Comparison of ENCODE assay signal across 13 mouse cellular contexts in genomic region chr2:144525856-144526255, GRCm38 (mm10). TPM values are rescaled to one million over a fixed set of nuclear protein-coding genes. Genes with fewer than 3 reads are reported as not detected.
DNase-seq lines count a peak whose midpoint lies in the region; ATAC-seq and TF ChIP-seq lines count a peak whose summit lies in the region.
"Had no signal": no experiment of that assay in that cellular context is flagged by ENCODE, and none has a peak within 500 bp of the region (broad histone marks: within the 10 kb centered on the region; RNA-seq: fewer than 3 reads in every experiment).

No protein-coding gene starts in this region.

- WGBS in forebrain, embryonic 15.5 days = 46% methylated on average over 10 of the region's 10 CpGs
- 43% methylated on average over 10 of the region's 10 CpGs for WGBS in forebrain, embryonic 16.5 days
- 42% methylated on average over 10 of the region's 10 CpGs for WGBS in midbrain, postnatal 0 days
- WGBS in liver, postnatal 0 days (ENCODE audit: insufficient replicate concordance) = 50% methylated on average over 10 of the region's 10 CpGs

- no peak overlapping the region for H3K9ac ChIP-seq in forebrain, embryonic 15.5 days (replicated peaks)
- H3K9ac ChIP-seq in forebrain, embryonic 16.5 days (replicated peaks; ENCODE audit: low read depth, low read length) = no peak overlapping the region
- peak overlapping the region; percentile 90 for H3K9ac ChIP-seq in midbrain, postnatal 0 days (replicated peaks; ENCODE audit: low read length, poor library complexity, severe bottlenecking)
- H3K9ac ChIP-seq in liver, postnatal 0 days (replicated peaks) = no peak overlapping the region
- H3K9ac ChIP-seq: forebrain, embryonic 13.5 days; heart, embryonic 13.5 days; lung, embryonic 14.5 days had no signal

- no peak for DNase-seq in testis, postnatal 10 days (ENCODE audit: low spot score)
- peak; percentile 60 for DNase-seq in midbrain, postnatal 0 days (ENCODE audit: low spot score)
- DNase-seq in gastrocnemius, postnatal 4 days (ENCODE audit: low spot score in 2 of 2) = no peak
- DNase-seq in liver, postnatal 0 days = no peak
- DNase-seq: adrenal gland, postnatal 36 days; lung, embryonic 14.5 days had no signal

- TF ChIP-seq POLR2A in testis, adult 2 months (IDR thresholded peaks at IDR 0.05; ENCODE audit: control insufficient read depth, low read depth, low read length) = no peak

- no peak overlapping the region for H3K27ac ChIP-seq in forebrain, embryonic 15.5 days (replicated peaks)
- H3K27ac ChIP-seq in forebrain, embryonic 16.5 days (ENCODE audit: low read length) = no peak overlapping the region
- H3K27ac ChIP-seq in testis, adult 2 months (ENCODE audit: control insufficient read depth, insufficient read depth, low read depth, low read length) = no peak overlapping the region
- peak overlapping the region; percentile 95; the same call in 1 of the 2 replicates for H3K27ac ChIP-seq in midbrain, postnatal 0 days (ENCODE audit: low read depth, low read length)
- H3K27ac ChIP-seq in liver, postnatal 0 days (ENCODE audit: low read depth) = no peak overlapping the region
- H3K27ac ChIP-seq: forebrain, embryonic 13.5 days; heart, embryonic 13.5 days had no signal

- H3K4me1 ChIP-seq in forebrain, embryonic 15.5 days = peaks cover 16% of the 10 kb centered on the region
- peaks cover 18% of the 10 kb centered on the region for H3K4me1 ChIP-seq in forebrain, embryonic 16.5 days (replicated peaks; ENCODE audit: control insufficient read depth, insufficient read depth, low read length)
- peaks cover 4% of the 10 kb centered on the region for H3K4me1 ChIP-seq in testis, adult 2 months (ENCODE audit: control insufficient read depth, insufficient read depth, low read length)
- H3K4me1 ChIP-seq in midbrain, postnatal 0 days (ENCODE audit: insufficient read depth, low read length) = peaks cover 10% of the 10 kb centered on the region
- H3K4me1 ChIP-seq in liver, postnatal 0 days (ENCODE audit: insufficient read depth) = peaks cover 19% of the 10 kb centered on the region

- 0 out of 2 replicates have a peak overlapping the region, but pooled peaks have one; percentile 0 for H3K4me3 ChIP-seq in forebrain, embryonic 15.5 days
- H3K4me3 ChIP-seq in forebrain, embryonic 16.5 days (replicated peaks; ENCODE audit: low read length) = no peak overlapping the region
- peak overlapping the region; percentile 79 for H3K4me3 ChIP-seq in testis, adult 2 months (ENCODE audit: control insufficient read depth, low read depth, low read length)
- peak overlapping the region; percentile 98 for H3K4me3 ChIP-seq in midbrain, postnatal 0 days (ENCODE audit: low read depth, low read length)
- no peak overlapping the region for H3K4me3 ChIP-seq in liver, postnatal 0 days (ENCODE audit: low read depth, low read length)
- H3K4me3 ChIP-seq: heart, embryonic 13.5 days had no signal

- no peak for ATAC-seq in forebrain, embryonic 15.5 days (replicated peaks)
- no peak for ATAC-seq in forebrain, embryonic 16.5 days
- no peak; the same call in 1 of the 2 replicates for ATAC-seq in midbrain, postnatal 0 days (ENCODE audit: low FRiP score)
- ATAC-seq in liver, postnatal 0 days = no peak
- ATAC-seq in erythroblast, adult 5-6 weeks (replicated peaks; ENCODE audit: low FRiP score, poor library complexity, severe bottlenecking) = no peak
- ATAC-seq: forebrain, embryonic 13.5 days; Patski had no signal

- H3K9me3 ChIP-seq in forebrain, embryonic 15.5 days = no peaks in the 10 kb centered on the region
- no peaks in the 10 kb centered on the region for H3K9me3 ChIP-seq in forebrain, embryonic 16.5 days (ENCODE audit: control insufficient read depth, low read length)
- no peaks in the 10 kb centered on the region for H3K9me3 ChIP-seq in midbrain, postnatal 0 days (ENCODE audit: low read length)
- no peaks in the 10 kb centered on the region for H3K9me3 ChIP-seq in liver, postnatal 0 days (ENCODE audit: low read length)
- H3K9me3 ChIP-seq: forebrain, embryonic 13.5 days; heart, embryonic 13.5 days had no signal

- H3K4me2 ChIP-seq in forebrain, embryonic 15.5 days (replicated peaks) = no peak overlapping the region
- H3K4me2 ChIP-seq in forebrain, embryonic 16.5 days (ENCODE audit: low read length) = no peak overlapping the region
- peak overlapping the region; percentile 82 for H3K4me2 ChIP-seq in midbrain, postnatal 0 days (ENCODE audit: low read depth, low read length, poor library complexity, severe bottlenecking)
- no peak overlapping the region for H3K4me2 ChIP-seq in liver, postnatal 0 days (ENCODE audit: low read depth, low read length)

- no peaks in the 10 kb centered on the region for H3K36me3 ChIP-seq in forebrain, embryonic 15.5 days
- no peaks in the 10 kb centered on the region for H3K36me3 ChIP-seq in forebrain, embryonic 16.5 days (ENCODE audit: control insufficient read depth, insufficient read depth)
- no peaks in the 10 kb centered on the region for H3K36me3 ChIP-seq in testis, adult 2 months (ENCODE audit: control insufficient read depth, insufficient read depth, low read length)
- H3K36me3 ChIP-seq in midbrain, postnatal 0 days (ENCODE audit: insufficient read depth, low read length) = peaks cover 6% of the 10 kb centered on the region; the same call in 1 of the 2 replicates
- H3K36me3 ChIP-seq in liver, postnatal 0 days (replicated peaks; ENCODE audit: insufficient read depth, low read length) = 0 out of 2 replicates have a peak, but pooled peaks cover 6% of the 10 kb centered on the region

- no peak for TF ChIP-seq CTCF in testis, adult 2 months (IDR thresholded peaks at IDR 0.05; ENCODE audit: control insufficient read depth, insufficient read depth, insufficient replicate concordance, low read depth, low read length)
- TF ChIP-seq CTCF in midbrain, postnatal 0 days (IDR thresholded peaks at IDR 0.05) = no peak
- no peak for TF ChIP-seq CTCF in liver, postnatal 0 days (IDR thresholded peaks at IDR 0.05; ENCODE audit: low read depth)

- TF ChIP-seq EP300 in liver, postnatal 0 days (IDR thresholded peaks at IDR 0.05; ENCODE audit: low read depth) = no peak

- 0 out of 2 replicates have a peak, but pooled peaks cover 4% of the 10 kb centered on the region for H3K27me3 ChIP-seq in forebrain, embryonic 15.5 days
- no peaks in the 10 kb centered on the region for H3K27me3 ChIP-seq in forebrain, embryonic 16.5 days (replicated peaks; ENCODE audit: control insufficient read depth, insufficient read depth, low read length)
- no peaks in the 10 kb centered on the region for H3K27me3 ChIP-seq in testis, adult 2 months (ENCODE audit: control insufficient read depth, insufficient read depth, low read length)
- H3K27me3 ChIP-seq in midbrain, postnatal 0 days (ENCODE audit: insufficient read depth, low read length) = no peaks in the 10 kb centered on the region
- peaks cover 9% of the 10 kb centered on the region; the same call in 1 of the 2 replicates for H3K27me3 ChIP-seq in liver, postnatal 0 days (ENCODE audit: insufficient read depth, low read length)
- H3K27me3 ChIP-seq: Patski had no signal

RNA-seq across cellular contexts. Expression of gene Dzank1, which starts 1.4 kb away (rescaled TPM):
- polyA plus RNA-seq in forebrain, embryonic 15.5 days (2015; fragmentation: Nextera tagmentation; extraction: Ambion mirVana) = 4.5 and 5.2 TPM in 2 replicates
- 7.0 and 8.4 TPM in 2 replicates for polyA plus RNA-seq in forebrain, embryonic 16.5 days (2015; fragmentation: Nextera tagmentation; extraction: Ambion mirVana)
- polyA plus RNA-seq in testis, adult 2 months (2012; rRNA removed) = 5.1 and 6.2 TPM in 2 replicates
- total RNA-seq in midbrain, postnatal 0 days (2014; rRNA removed) = 31.0 and 38.6 TPM in 2 replicates
- polyA plus RNA-seq in midbrain, postnatal 0 days (2015; fragmentation: Nextera tagmentation; extraction: Ambion mirVana) = 21.4 and 22.9 TPM in 2 replicates
- total RNA-seq in gastrocnemius, postnatal 4 days (2021) = 1 to 10 TPM in 1 of 2 experiments, under 1 TPM in 1; 0.70 to 2.1 TPM
- 0.02 and 0.04 TPM in 2 replicates for polyA plus RNA-seq in liver, postnatal 0 days (2015; fragmentation: Nextera tagmentation; extraction: Ambion mirVana)
- total RNA-seq in erythroblast, adult 5-6 weeks (2015; ENCODE audit: low replicate concordance) = not detected in 2 replicates
- total RNA-seq in erythroblast, adult 5-6 weeks (2017; ENCODE audit: low replicate concordance) = 0.14 TPM in 1 of 2 replicates, not detected in the other

RNA-seq across cellular contexts. Expression of gene Polr3f, which starts 1.7 kb away (rescaled TPM):
- polyA plus RNA-seq in forebrain, embryonic 15.5 days (2015; fragmentation: Nextera tagmentation; extraction: Ambion mirVana) = 30.5 and 31.7 TPM in 2 replicates
- polyA plus RNA-seq in forebrain, embryonic 16.5 days (2015; fragmentation: Nextera tagmentation; extraction: Ambion mirVana) = 31.7 and 34.0 TPM in 2 replicates
- polyA plus RNA-seq in testis, adult 2 months (2012; rRNA removed) = 7.4 TPM in 2 replicates
- 24.3 and 34.6 TPM in 2 replicates for total RNA-seq in midbrain, postnatal 0 days (2014; rRNA removed)
- 22.0 and 28.1 TPM in 2 replicates for polyA plus RNA-seq in midbrain, postnatal 0 days (2015; fragmentation: Nextera tagmentation; extraction: Ambion mirVana)
- total RNA-seq in gastrocnemius, postnatal 4 days (2021) = 10 to 100 TPM; 18.2 to 20.8 TPM
- 3.7 and 5.9 TPM in 2 replicates for polyA plus RNA-seq in liver, postnatal 0 days (2015; fragmentation: Nextera tagmentation; extraction: Ambion mirVana)
- total RNA-seq in erythroblast, adult 5-6 weeks (2015; ENCODE audit: low replicate concordance) = 2.7 and 20.2 TPM in 2 replicates
- total RNA-seq in erythroblast, adult 5-6 weeks (2017; ENCODE audit: low replicate concordance) = 5.9 and 6.6 TPM in 2 replicates

RNA-seq across cellular contexts. Expression of gene Rbbp9, which starts 24.8 kb away (rescaled TPM):
- polyA plus RNA-seq in forebrain, embryonic 15.5 days (2015; fragmentation: Nextera tagmentation; extraction: Ambion mirVana) = 58.9 and 59.3 TPM in 2 replicates
- polyA plus RNA-seq in forebrain, embryonic 16.5 days (2015; fragmentation: Nextera tagmentation; extraction: Ambion mirVana) = 59.1 and 65.9 TPM in 2 replicates
- 2.9 and 3.1 TPM in 2 replicates for polyA plus RNA-seq in testis, adult 2 months (2012; rRNA removed)
- total RNA-seq in midbrain, postnatal 0 days (2014; rRNA removed) = 17.4 and 18.7 TPM in 2 replicates
- polyA plus RNA-seq in midbrain, postnatal 0 days (2015; fragmentation: Nextera tagmentation; extraction: Ambion mirVana) = 36.9 and 40.0 TPM in 2 replicates
- total RNA-seq in gastrocnemius, postnatal 4 days (2021) = 10 to 100 TPM; 14.2 to 15.0 TPM
- polyA plus RNA-seq in liver, postnatal 0 days (2015; fragmentation: Nextera tagmentation; extraction: Ambion mirVana) = 10.0 and 11.3 TPM in 2 replicates
- total RNA-seq in erythroblast, adult 5-6 weeks (2015; ENCODE audit: low replicate concordance) = 1.3 and 2.3 TPM in 2 replicates
- 0.56 and 2.4 TPM in 2 replicates for total RNA-seq in erythroblast, adult 5-6 weeks (2017; ENCODE audit: low replicate concordance)

RNA-seq across cellular contexts. Expression of gene Sec23b, which starts 30.2 kb away (rescaled TPM):
- 69.9 and 72.9 TPM in 2 replicates for polyA plus RNA-seq in forebrain, embryonic 15.5 days (2015; fragmentation: Nextera tagmentation; extraction: Ambion mirVana)
- 66.5 and 67.5 TPM in 2 replicates for polyA plus RNA-seq in forebrain, embryonic 16.5 days (2015; fragmentation: Nextera tagmentation; extraction: Ambion mirVana)
- 37.1 and 37.4 TPM in 2 replicates for polyA plus RNA-seq in testis, adult 2 months (2012; rRNA removed)
- total RNA-seq in midbrain, postnatal 0 days (2014; rRNA removed) = 57.2 and 71.1 TPM in 2 replicates
- 59.9 and 60.9 TPM in 2 replicates for polyA plus RNA-seq in midbrain, postnatal 0 days (2015; fragmentation: Nextera tagmentation; extraction: Ambion mirVana)
- total RNA-seq in gastrocnemius, postnatal 4 days (2021) = 10 to 100 TPM; 24.3 to 31.2 TPM
- polyA plus RNA-seq in liver, postnatal 0 days (2015; fragmentation: Nextera tagmentation; extraction: Ambion mirVana) = 29.4 and 30.9 TPM in 2 replicates
- total RNA-seq in erythroblast, adult 5-6 weeks (2015; ENCODE audit: low replicate concordance) = 7.1 and 13.6 TPM in 2 replicates
- total RNA-seq in erythroblast, adult 5-6 weeks (2017; ENCODE audit: low replicate concordance) = 19.1 and 20.4 TPM in 2 replicates

Comparison
In these comparisons a context has a peak if more than half of its experiments do, and no peak if none do; other contexts are left out.
1. H3K4me3 ChIP-seq: peak in forebrain, embryonic 15.5 days (single experiment), testis, adult 2 months (single experiment) and midbrain, postnatal 0 days (single experiment); none in forebrain, embryonic 16.5 days (single experiment) and liver, postnatal 0 days (single experiment).